Mouse (Mus musculus) heart, adult 18-20 months (tissue): ENCODE measurements around the gene Ahr. TPM values are rescaled to one million over a fixed set of nuclear protein-coding genes. Genes with fewer than 3 reads are reported as not detected.
A peak's percentile ranks its signal among the peaks of the same experiment; 100 is the strongest.

Source experiments
- DNase-seq, 2 experiments: peaks; one replicate each; pipeline ENCODE4 v3.0.0; 2021 to 2022; ENCODE audit warnings: mixed read lengths in 1 of 2
- total RNA-seq, 2 experiments: library from RNA; stranded (reverse); gene quantifications; 2 replicates each; pipeline ENCODE4 v1.2.3; 2021

The Ahr gene
- total RNA-seq, 2 experiments from 2014 or later, result 3.4 to 3.9 TPM

GRCm38 (mm10) chr12:35503586-35503985 lies 31.3 kb downstream of the Ahr start:
- no peak for DNase-seq

GRCm38 (mm10) chr12:35501476-35501875 lies 33.4 kb downstream of the Ahr start:
- DNase-seq, result no peak

- DNase-seq, result peak in 1 of 2 experiments; percentile 28
Observed at GRCm38 (mm10) chr12:35495195-35495594, 39.6 kb downstream of the Ahr start.

- DNase-seq, result no peak
Observed at GRCm38 (mm10) chr12:35480764-35481163, 54.1 kb downstream of the Ahr start.

- no peak for DNase-seq
Observed at GRCm38 (mm10) chr12:35478906-35479305, 55.9 kb downstream of the Ahr start.

- DNase-seq, result peak; percentile 38 to 76
Observed at GRCm38 (mm10) chr12:35463457-35463856, 71.4 kb downstream of the Ahr start.

GRCm38 (mm10) chr12:35462667-35463066 lies 72.2 kb downstream of the Ahr start:
- DNase-seq, result no peak

- DNase-seq, result peak in 1 of 2 experiments; percentile 10
Observed at GRCm38 (mm10) chr12:35459662-35460061, 75.2 kb downstream of the Ahr start.
